Mouse (Mus musculus) gastrocnemius, postnatal 10 days (tissue): ENCODE results near the gene Ino80d. TPM values are rescaled to one million over a fixed set of nuclear protein-coding genes. Genes with fewer than 3 reads are reported as not detected.
"Not testable (repeated sequence)": the region's sequence is repeated elsewhere in the genome, so short reads cannot be mapped to it uniquely, and the experiment has no call there.

Experiments used
- DNase-seq: peaks from one replicate; pipeline ENCODE4 v3.0.0; 2021; ENCODE audit warnings: mixed read lengths
- long read RNA-seq, 2 experiments: library from polyadenylated mRNA; stranded (forward); transcript quantifications; one replicate each; pipeline ENCODE4 v2.0.0; 2021
- total RNA-seq, 2 experiments: library from RNA; stranded (reverse); gene quantifications; 2 replicates each; pipeline ENCODE4 v1.2.3; 2021

Gene Ino80d
- 10 to 100 TPM; 15.6 to 21.6 TPM for total RNA-seq
- long read RNA-seq, experiment 1, partial matches to known transcripts = 0 of 22 reads
- long read RNA-seq, experiment 1, other reads (novel, unspliced or antisense) = 22 of 22 reads
- long read RNA-seq, experiment 2, partial matches to known transcripts = 0 of 21 reads
- long read RNA-seq, experiment 2, other reads (novel, unspliced or antisense) = 21 of 21 reads

- DNase-seq = peak; percentile 70
Measured at GRCm38 (mm10) chr1:63114136-63114781, at the start of gene Ino80d. Gene Ino80d (minus strand): TSS chr1:63114667.

- no peak for DNase-seq
Measured at GRCm38 (mm10) chr1:63140231-63140630, 25.8 kb upstream of the Ino80d start.

- DNase-seq = not testable (repeated sequence)
Measured at GRCm38 (mm10) chr1:63138586-63138985, 24.1 kb upstream of the Ino80d start.

GRCm38 (mm10) chr1:63137971-63138370 is 23.5 kb upstream of the Ino80d start:
- no peak for DNase-seq

GRCm38 (mm10) chr1:63134530-63134929 is 20.1 kb upstream of the Ino80d start:
- DNase-seq = no peak

GRCm38 (mm10) chr1:63131766-63132165 is 17.3 kb upstream of the Ino80d start:
- DNase-seq = no peak

GRCm38 (mm10) chr1:63130883-63131282 is 16.4 kb upstream of the Ino80d start:
- no peak for DNase-seq

GRCm38 (mm10) chr1:63129857-63130690 is 15.6 kb upstream of the Ino80d start:
- no peak for DNase-seq

- DNase-seq = no peak
Measured at GRCm38 (mm10) chr1:63129273-63129672, 14.8 kb upstream of the Ino80d start.

GRCm38 (mm10) chr1:63126206-63126605 is 11.7 kb upstream of the Ino80d start:
- DNase-seq = no peak

- no peak for DNase-seq
Measured at GRCm38 (mm10) chr1:63123823-63124450, 9.5 kb upstream of the Ino80d start.

GRCm38 (mm10) chr1:63122005-63122404 is 7.5 kb upstream of the Ino80d start:
- no peak for DNase-seq

GRCm38 (mm10) chr1:63120382-63120781 is 5.9 kb upstream of the Ino80d start:
- no peak for DNase-seq

GRCm38 (mm10) chr1:63119675-63120074 is 5.2 kb upstream of the Ino80d start:
- no peak for DNase-seq

- DNase-seq = no peak
Measured at GRCm38 (mm10) chr1:63115540-63115939, 1.1 kb upstream of the Ino80d start.

- DNase-seq = no peak
Measured at GRCm38 (mm10) chr1:63115096-63115495, 629 bp upstream of the Ino80d start.

- peak; percentile 66 for DNase-seq
Measured at GRCm38 (mm10) chr1:63113274-63114135, 962 bp downstream of the Ino80d start.

- peak; percentile 25 for DNase-seq
Measured at GRCm38 (mm10) chr1:63112865-63113261, 1.6 kb downstream of the Ino80d start.

GRCm38 (mm10) chr1:63112151-63112864 is 2.2 kb downstream of the Ino80d start:
- DNase-seq = no peak

- DNase-seq = peak; percentile 53
Measured at GRCm38 (mm10) chr1:63110536-63111285, 3.8 kb downstream of the Ino80d start.
